Mouse (Mus musculus) forebrain, embryonic 14.5 days (tissue): ENCODE data around the gene Matn1. TPM values are rescaled to one million over a fixed set of nuclear protein-coding genes. Genes with fewer than 3 reads are reported as not detected.

ENCODE experiments used
- ATAC-seq: fragments of 200-750 bp; cut with Nextera tagmentation; 2 replicates; pipeline ENCODE4 v1.8.0; 2017; ENCODE audit warnings: mild to moderate bottlenecking, moderate library complexity
- DNase-seq: peaks from one replicate; pipeline ENCODE4 v3.0.0-alpha.2; 2015; ENCODE audit warnings: low spot score
- H3K27ac ChIP-seq: fragments of 300-500 bp; sonication (generic); 2 replicates; pipeline ENCODE4 v1.5.1; 2014; ENCODE audit warnings: low read depth, mild to moderate bottlenecking, control low read depth, low read length, moderate library complexity
- H3K27me3 ChIP-seq: fragments of 300-500 bp; sonication (generic); replicated peaks from 2 replicates; pipeline ENCODE4 v1.6.1; 2014; ENCODE audit warnings: low read length, control low read depth, mixed read lengths; ENCODE audit not compliant: control insufficient read depth, insufficient read depth
- H3K36me3 ChIP-seq: fragments of 300-500 bp; sonication (generic); 2 replicates; pipeline ENCODE4 v1.6.1; 2014; ENCODE audit warnings: low read length, control low read depth; ENCODE audit not compliant: control insufficient read depth, insufficient read depth
- H3K4me1 ChIP-seq: fragments of 300-500 bp; sonication (generic); 2 replicates; pipeline ENCODE4 v1.6.1; 2014; ENCODE audit warnings: antibody characterized with exemption, low read length, control low read depth; ENCODE audit not compliant: control insufficient read depth, insufficient read depth
- H3K4me2 ChIP-seq: fragments of 300-500 bp; sonication (generic); 2 replicates; pipeline ENCODE4 v1.6.1; 2014; ENCODE audit warnings: mild to moderate bottlenecking, control low read depth, low read length
- H3K4me3 ChIP-seq: fragments of 300-500 bp; sonication (generic); 2 replicates; pipeline ENCODE4 v1.5.1; 2014; ENCODE audit warnings: low read depth, low read length, control low read depth
- H3K9ac ChIP-seq: fragments of 300-500 bp; sonication (generic); 2 replicates; pipeline ENCODE4 v1.6.1; 2014; ENCODE audit warnings: mild to moderate bottlenecking, low read length, control low read depth, moderate library complexity
- H3K9me3 ChIP-seq: fragments of 300-500 bp; sonication (generic); replicated peaks from 2 replicates; pipeline ENCODE4 v1.6.1; 2016; ENCODE audit warnings: low read length, control low read depth, mixed read lengths; ENCODE audit not compliant: control insufficient read depth
- WGBS: fragments of 180-500 bp; shearing (Covaris S2); extraction: QIAGEN DNeasy Blood & Tissue Kit; methylation state at CpG from one replicate; pipeline ENCODE4 v1.1.7; 2014; 5-methylcytosine and 5-hydroxymethylcytosine counted together
- polyA plus RNA-seq: library from polyadenylated mRNA; unstranded; fragments of >200 nt; fragmentation: Nextera tagmentation; extraction: Ambion mirVana; gene quantifications from 2 replicates; pipeline ENCODE4 v1.2.1, GENCODE M21; 2014

Matn1 gene
- polyA plus RNA-seq: 0.09 and 0.10 TPM in 2 replicates

DNA sequence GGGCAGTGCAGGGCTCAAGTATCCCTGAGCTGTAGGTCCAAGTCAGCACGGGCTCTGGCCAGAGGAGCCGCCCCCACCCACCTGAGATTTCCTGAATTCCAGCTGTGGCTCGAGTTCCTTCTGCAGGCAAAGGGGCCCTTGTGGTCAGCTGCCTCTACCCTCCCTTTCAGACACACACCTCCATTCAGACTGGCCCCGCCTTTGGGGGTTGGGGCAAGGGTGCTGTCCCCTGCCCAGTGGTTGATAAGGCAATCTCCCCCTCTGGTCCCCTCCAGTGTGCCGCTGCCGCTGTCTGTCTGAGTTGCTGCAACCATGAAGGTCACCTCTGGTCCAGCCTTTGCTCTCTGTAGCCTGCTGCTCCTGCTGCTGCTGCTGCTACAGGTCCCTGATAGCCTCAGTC is at the start of gene Matn1:
Matn1 (plus strand) TSS at position 274 of the 400 bp plus-strand sequence.
- 51% methylated on average over 6 of the region's 6 CpGs for WGBS
- ATAC-seq: no peak
- no peaks in the 10 kb centered on the region for H3K36me3 ChIP-seq

DNA sequence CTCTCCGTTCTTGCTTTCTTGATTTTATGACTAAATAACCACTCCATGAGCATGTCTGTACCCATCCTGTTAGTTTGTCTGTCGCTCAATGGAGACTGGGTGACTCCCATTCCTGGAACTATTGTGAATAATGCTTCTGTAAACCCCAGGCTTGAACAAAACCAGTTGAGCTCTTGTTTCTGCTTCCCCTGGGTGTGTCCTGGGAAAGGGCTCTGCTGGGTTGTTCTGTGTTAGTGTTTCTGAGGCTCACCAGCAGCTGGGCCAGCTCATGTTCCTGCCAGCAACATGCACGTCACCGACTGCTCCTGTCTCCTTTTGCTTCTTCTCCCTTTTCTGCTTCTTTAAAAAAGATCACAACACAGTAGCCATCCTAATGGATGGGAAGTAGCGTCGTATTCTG is 48.5 kb upstream of the Matn1 start:
- H3K9me3 ChIP-seq: no peaks in the 10 kb centered on the region

More for the DNA sequence above, at the start of gene Matn1:
- Histone ChIP-seq H3K9ac (no peak within 1 kb of the TSS), H3K4me2 (no peak within 1 kb of the TSS), H3K9me3 (no peaks in the 10 kb centered on the region), H3K27ac (no peak within 1 kb of the TSS), H3K4me3 (no peak within 1 kb of the TSS), H3K27me3 (no peaks in the 10 kb centered on the region), H3K4me1 (no peaks in the 10 kb centered on the region)
- no peak for DNase-seq

DNA sequence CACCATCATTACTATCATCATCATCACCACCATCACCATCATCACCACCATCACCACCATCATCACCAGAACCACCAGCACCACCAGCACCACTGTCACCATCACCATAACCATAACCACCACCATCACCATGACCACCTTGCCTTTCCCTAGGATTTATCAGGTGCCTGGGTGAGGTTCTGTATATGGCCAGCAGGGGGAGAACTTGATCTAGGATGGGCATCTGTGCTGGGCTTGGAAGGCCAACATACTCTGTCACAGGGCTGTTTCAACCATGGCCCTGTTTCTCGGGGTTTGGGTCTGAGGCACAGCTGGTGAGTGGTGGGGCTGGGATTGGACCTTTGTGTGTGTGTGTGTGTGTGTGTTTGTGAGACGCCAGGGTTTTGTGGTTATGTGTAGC is 47.8 kb upstream of the Matn1 start:
- no peaks in the 10 kb centered on the region for H3K9me3 ChIP-seq
- DNase-seq (peak; percentile 42), ATAC-seq (no peak)
- H3K4me2 ChIP-seq: no peak overlapping the region
- no peaks in the 10 kb centered on the region for H3K27me3 ChIP-seq
- H3K36me3 ChIP-seq: no peaks in the 10 kb centered on the region
- no peak overlapping the region for H3K9ac ChIP-seq
- H3K4me3 ChIP-seq: no peak overlapping the region
- WGBS: 73% methylated on average over 2 of the region's 2 CpGs
- H3K27ac ChIP-seq: no peak overlapping the region
- no peaks in the 10 kb centered on the region for H3K4me1 ChIP-seq

More for the DNA sequence above, 48.5 kb upstream of the Matn1 start:
- no peak for DNase-seq
- H3K9ac ChIP-seq: no peak overlapping the region
- no peak overlapping the region for H3K27ac ChIP-seq
- WGBS: 91% methylated on average over 6 of the region's 6 CpGs
- H3K4me1 ChIP-seq: no peaks in the 10 kb centered on the region
- H3K27me3 ChIP-seq: no peaks in the 10 kb centered on the region
- ATAC-seq: no peak
- no peaks in the 10 kb centered on the region for H3K36me3 ChIP-seq
- no peak overlapping the region for H3K4me3 ChIP-seq
- no peak overlapping the region for H3K4me2 ChIP-seq

DNA sequence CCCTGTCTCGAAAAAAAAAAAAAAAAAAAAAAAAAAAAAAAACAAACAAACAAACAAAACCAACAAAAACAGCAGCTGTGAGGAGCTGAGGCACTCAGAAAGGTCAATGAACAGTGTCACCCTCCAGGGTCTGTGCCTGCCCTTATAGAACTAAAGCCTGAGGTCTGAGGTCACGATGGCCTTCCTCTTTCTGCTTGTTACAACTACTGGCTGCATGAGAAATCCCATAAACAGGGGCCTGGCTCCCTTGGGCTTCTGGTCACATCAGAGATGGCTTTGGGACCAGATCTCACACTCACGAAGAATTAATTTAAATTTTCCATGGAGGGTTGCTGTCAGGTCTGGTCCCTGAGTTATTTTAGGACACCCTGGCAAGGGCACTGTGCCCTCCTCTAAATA is 44.8 kb upstream of the Matn1 start:
- DNase-seq (no peak), ATAC-seq (no peak)
- Histone ChIP-seq H3K9me3 (no peaks in the 10 kb centered on the region), H3K4me1 (peaks cover 1% of the 10 kb centered on the region; the same call in 1 of the 2 replicates), H3K4me2 (no peak overlapping the region), H3K9ac (no peak overlapping the region), H3K27ac (no peak overlapping the region), H3K4me3 (no peak overlapping the region), H3K27me3 (no peaks in the 10 kb centered on the region), H3K36me3 (no peaks in the 10 kb centered on the region)
- WGBS: 79% methylated on average over 2 of the region's 3 CpGs

DNA sequence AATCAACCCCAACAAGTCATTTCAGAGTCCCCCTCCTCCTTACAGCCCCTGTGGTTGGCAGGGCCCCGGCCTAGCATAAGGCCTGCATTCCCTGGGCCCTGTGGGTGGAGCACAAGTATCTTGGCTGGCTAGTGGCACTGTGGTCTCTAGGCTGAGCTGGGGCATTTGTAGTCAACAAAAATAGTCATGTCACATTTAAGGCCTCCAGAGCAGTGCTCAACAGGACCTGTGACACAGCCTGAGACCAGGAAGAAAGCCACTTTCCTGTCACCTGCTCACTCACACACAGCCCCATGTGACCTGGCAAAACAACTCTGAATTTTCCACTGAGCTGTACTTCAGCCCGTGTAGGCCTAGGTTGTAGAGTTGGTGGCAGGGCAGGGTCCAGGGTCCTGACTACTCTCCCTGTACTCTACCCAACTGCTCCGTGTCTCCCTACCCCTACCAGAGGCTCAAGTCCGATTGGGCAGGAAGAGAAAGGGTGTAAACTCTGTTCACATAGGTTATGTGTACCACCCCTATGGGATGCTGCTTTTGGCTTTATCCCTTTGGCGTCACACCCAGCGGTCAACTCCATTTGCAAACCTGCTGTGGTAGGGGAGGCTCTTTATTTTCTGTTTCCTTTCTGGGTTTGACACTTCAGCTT is 44.3 kb upstream of the Matn1 start:
- H3K4me2 ChIP-seq: no peak overlapping the region
- WGBS: 87% methylated on average over 6 of the region's 6 CpGs
- no peaks in the 10 kb centered on the region for H3K36me3 ChIP-seq
- H3K27me3 ChIP-seq: no peaks in the 10 kb centered on the region
- H3K9ac ChIP-seq: no peak overlapping the region
- no peak overlapping the region for H3K4me3 ChIP-seq
- no peak for DNase-seq
- no peak overlapping the region for H3K27ac ChIP-seq
- H3K4me1 ChIP-seq: peaks cover 2% of the 10 kb centered on the region; the same call in 1 of the 2 replicates
- ATAC-seq: no peak
- H3K9me3 ChIP-seq: no peaks in the 10 kb centered on the region

DNA sequence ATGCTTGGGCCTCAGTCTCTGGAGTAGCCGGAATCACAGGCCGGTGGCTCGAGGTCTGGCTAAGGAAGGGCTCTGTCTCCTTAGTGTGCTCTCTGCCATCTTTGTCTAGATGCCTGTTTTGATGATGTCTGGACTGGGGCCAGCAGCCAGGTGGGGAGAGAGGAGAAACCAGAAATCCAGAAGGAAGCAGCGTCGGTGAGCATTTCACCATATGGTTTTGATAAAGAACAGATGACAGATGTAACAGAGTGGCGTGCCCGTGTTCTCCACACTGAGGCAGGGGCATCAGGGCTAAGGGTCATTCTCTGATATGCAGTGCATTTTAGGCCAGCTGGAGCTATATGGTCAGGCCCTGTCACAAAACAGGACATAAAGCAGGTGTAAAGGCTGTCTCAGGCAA is 43.4 kb upstream of the Matn1 start:
- 68% methylated on average over 7 of the region's 7 CpGs for WGBS
- Histone ChIP-seq H3K9me3 (no peaks in the 10 kb centered on the region), H3K4me3 (no peak overlapping the region), H3K27me3 (no peaks in the 10 kb centered on the region), H3K27ac (peak overlapping the region; percentile 30; the same call in 1 of the 2 replicates), H3K4me2 (no peak overlapping the region), H3K4me1 (peaks cover 2% of the 10 kb centered on the region; the same call in 1 of the 2 replicates), H3K9ac (no peak overlapping the region), H3K36me3 (no peaks in the 10 kb centered on the region)
- ATAC-seq: no peak
- DNase-seq: peak; percentile 51

DNA sequence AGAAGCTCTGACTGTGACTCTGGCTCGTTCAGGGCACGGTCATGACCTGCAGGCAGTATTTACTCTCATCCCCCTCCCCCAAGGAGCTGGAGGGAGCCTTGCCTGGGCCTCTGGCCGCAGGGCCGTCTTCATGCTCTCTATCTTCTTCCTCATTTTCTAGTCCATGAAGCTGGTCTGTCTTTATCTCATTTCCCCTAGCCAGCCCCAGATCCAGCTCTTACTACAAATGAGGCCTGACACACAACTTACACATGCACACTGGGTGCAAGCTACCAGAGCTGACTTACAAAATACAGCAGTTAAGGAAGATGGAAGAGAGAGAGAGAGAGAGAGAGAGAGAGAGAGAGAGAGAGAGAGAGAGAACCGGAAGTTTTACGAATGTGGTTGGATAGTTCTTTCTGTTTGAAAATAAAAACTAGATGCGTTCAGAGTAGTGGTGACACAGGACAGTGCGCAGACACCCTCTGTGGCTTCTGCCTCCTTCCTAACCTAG is 41.9 kb upstream of the Matn1 start:
- H3K4me3 ChIP-seq: no peak overlapping the region
- ATAC-seq (no peak), DNase-seq (no peak)
- H3K27ac ChIP-seq: no peak overlapping the region
- no peaks in the 10 kb centered on the region for H3K36me3 ChIP-seq
- no peak overlapping the region for H3K4me2 ChIP-seq
- peaks cover 7% of the 10 kb centered on the region; the same call in 1 of the 2 replicates for H3K4me1 ChIP-seq
- H3K9ac ChIP-seq: no peak overlapping the region
- H3K27me3 ChIP-seq: no peaks in the 10 kb centered on the region
- H3K9me3 ChIP-seq: no peaks in the 10 kb centered on the region
- WGBS: 73% methylated on average over 8 of the region's 8 CpGs

DNA sequence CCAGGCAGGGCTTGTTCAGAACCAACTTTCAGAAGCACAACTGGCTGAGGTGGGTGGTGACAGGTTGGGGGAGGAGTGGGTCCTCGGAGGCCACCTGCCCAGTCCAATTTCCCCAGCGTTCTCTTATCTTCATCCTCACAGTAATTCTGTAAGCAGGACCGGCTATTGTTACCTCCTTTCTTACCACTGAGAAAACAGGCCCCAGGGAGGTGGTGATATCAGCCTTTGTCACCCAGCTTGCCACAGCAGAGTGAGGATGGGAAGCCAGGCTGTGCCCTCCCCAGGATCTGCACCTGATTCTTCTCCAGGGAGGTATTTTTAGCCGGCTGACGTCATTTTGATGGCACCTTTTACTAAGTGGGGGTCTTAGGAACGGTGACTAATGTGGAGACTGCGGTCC is 39.2 kb upstream of the Matn1 start:
- WGBS: 69% methylated on average over 7 of the region's 7 CpGs
- no peak overlapping the region for H3K9ac ChIP-seq
- no peak for ATAC-seq
- no peaks in the 10 kb centered on the region for H3K9me3 ChIP-seq
- no peak overlapping the region for H3K4me2 ChIP-seq
- DNase-seq: no peak
- no peak overlapping the region for H3K27ac ChIP-seq
- no peaks in the 10 kb centered on the region for H3K36me3 ChIP-seq
- no peak overlapping the region for H3K4me3 ChIP-seq
- H3K27me3 ChIP-seq: no peaks in the 10 kb centered on the region
- peaks cover 7% of the 10 kb centered on the region; the same call in 1 of the 2 replicates for H3K4me1 ChIP-seq

DNA sequence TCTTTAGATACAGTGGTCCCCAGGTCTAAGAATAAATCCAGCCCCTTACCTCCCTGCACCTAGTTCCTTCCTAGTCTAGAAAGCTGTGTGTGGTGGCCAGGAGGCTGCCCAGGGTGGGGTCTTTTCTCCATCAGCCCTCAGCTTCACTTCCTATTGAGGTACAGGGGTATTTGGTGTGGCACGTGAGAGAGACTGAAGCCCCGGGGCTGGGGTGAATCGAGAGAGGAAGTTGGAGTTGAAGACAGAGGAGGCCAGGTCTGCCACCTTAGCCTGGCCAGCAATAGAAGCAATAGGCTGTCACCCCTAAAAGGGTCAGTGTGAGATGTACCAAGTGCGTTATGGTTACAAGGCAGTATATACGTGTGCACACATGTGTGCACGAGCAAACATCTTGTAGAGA is 38.3 kb upstream of the Matn1 start:
- Histone ChIP-seq H3K36me3 (no peaks in the 10 kb centered on the region), H3K9ac (peak overlapping the region; percentile 5; the same call in 1 of the 2 replicates), H3K27ac (no peak overlapping the region), H3K4me1 (peaks cover 7% of the 10 kb centered on the region; the same call in 1 of the 2 replicates), H3K4me3 (no peak overlapping the region), H3K27me3 (no peaks in the 10 kb centered on the region), H3K9me3 (no peaks in the 10 kb centered on the region), H3K4me2 (no peak overlapping the region)
- DNase-seq: no peak
- no peak for ATAC-seq
- WGBS: 80% methylated on average over 6 of the region's 6 CpGs
